Mouse (Mus musculus) G1E (cell line): ENCODE data around the gene Gm6793.

Experiments
- CTCF ChIP-seq: IDR thresholded peaks from 2 replicates; pipeline ENCODE4 v1.5.1; 2012; ENCODE audit warnings: low read depth, low read length, inconsistent platforms, mixed read lengths
- TAL1 ChIP-seq: conservative IDR thresholded peaks from 2 replicates; pipeline ENCODE4 v1.6.1; 2012; ENCODE audit warnings: low read depth, low read length, inconsistent platforms, mixed read lengths

DNA sequence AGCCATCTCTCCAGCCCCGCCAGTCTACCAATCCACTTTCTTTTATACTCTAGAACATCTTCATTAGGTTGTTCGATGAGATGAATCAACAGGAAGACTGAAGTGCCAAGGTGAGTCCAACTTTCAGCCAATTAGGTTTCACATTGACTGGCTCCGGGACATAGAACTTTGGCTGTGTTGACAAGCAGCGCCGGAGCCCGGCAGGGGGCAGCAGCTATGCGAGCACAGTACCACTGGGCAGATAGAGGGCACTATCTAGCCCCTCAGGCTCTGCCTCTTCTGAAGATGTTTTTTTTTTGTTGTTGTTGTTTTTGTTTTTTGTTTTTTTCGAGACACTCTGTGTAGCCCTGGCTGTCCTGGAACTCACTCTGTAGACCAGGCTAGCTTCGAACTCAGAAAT lies 36.7 kb upstream of the Gm6793 start:
- no peak for TF ChIP-seq TAL1
- no peak for TF ChIP-seq CTCF
